In the genomic region with DNA sequence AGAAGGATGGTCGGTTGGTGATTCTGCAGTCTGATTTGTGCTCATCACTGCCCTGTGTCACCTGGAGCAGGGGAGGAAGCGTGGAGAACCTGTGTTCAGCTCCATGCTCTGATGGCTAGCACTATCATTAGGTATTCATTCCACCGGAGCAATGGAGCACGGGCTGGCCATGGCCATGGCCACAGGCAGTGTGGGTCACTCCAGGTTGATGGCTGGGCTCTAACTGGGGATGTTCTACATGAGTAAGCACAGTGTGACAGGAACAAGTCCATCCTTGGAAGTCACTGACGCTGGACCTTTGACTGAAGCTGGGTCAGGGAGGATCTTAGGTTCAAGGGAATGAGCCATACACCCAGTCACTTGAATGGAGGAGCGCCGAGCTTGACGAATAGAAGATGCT, we compare ENCODE assay signal across 23 mouse cellular contexts.
DNase-seq lines count a peak whose midpoint lies in the region; ATAC-seq and TF ChIP-seq lines count a peak whose summit lies in the region.
"Had no signal": no experiment of that assay in that cellular context is flagged by ENCODE, and none has a peak within 500 bp of the region (broad histone marks: within the 10 kb centered on the region; RNA-seq: fewer than 3 reads in every experiment).

No protein-coding gene starts in this region.

- H3K27ac ChIP-seq in kidney, adult 2 months (ENCODE audit: insufficient read depth, low read depth, low read length), result no peak overlapping the region
- no peak overlapping the region for H3K27ac ChIP-seq in kidney, embryonic 15.5 days
- H3K27ac ChIP-seq in heart, embryonic 10.5 days, result no peak overlapping the region
- H3K27ac ChIP-seq: embryonic facial prominence, embryonic 15.5 days; forebrain, embryonic 10.5 days; gastrocnemius, adult 2 months; heart, embryonic 15.5 days; hindbrain, embryonic 13.5 days had no signal

- H3K27me3 ChIP-seq in kidney, adult 2 months (replicated peaks; ENCODE audit: control insufficient read depth, insufficient read depth, low read length), result no peaks in the 10 kb centered on the region
- peaks cover 44% of the 10 kb centered on the region for H3K27me3 ChIP-seq in kidney, embryonic 15.5 days
- H3K27me3 ChIP-seq in heart, embryonic 10.5 days (ENCODE audit: insufficient read depth, poor library complexity, severe bottlenecking), result no peaks in the 10 kb centered on the region
- H3K27me3 ChIP-seq: CH12.LX; embryonic facial prominence, embryonic 15.5 days; heart, embryonic 15.5 days; Patski had no signal

- no peaks in the 10 kb centered on the region for H3K36me3 ChIP-seq in kidney, adult 2 months (ENCODE audit: control insufficient read depth, insufficient read depth, low read length)
- H3K36me3 ChIP-seq in kidney, embryonic 15.5 days, result no peaks in the 10 kb centered on the region
- no peaks in the 10 kb centered on the region for H3K36me3 ChIP-seq in heart, embryonic 10.5 days
- H3K36me3 ChIP-seq: embryonic facial prominence, embryonic 15.5 days; forebrain, embryonic 10.5 days; heart, embryonic 15.5 days; hindbrain, embryonic 13.5 days had no signal

- H3K4me3 ChIP-seq in kidney, adult 2 months (ENCODE audit: insufficient read depth, low read depth, low read length), result no peak overlapping the region
- no peak overlapping the region for H3K4me3 ChIP-seq in kidney, embryonic 15.5 days (replicated peaks)
- H3K4me3 ChIP-seq in heart, embryonic 10.5 days, result no peak overlapping the region
- H3K4me3 ChIP-seq: embryonic facial prominence, embryonic 15.5 days; erythroblast, embryonic 14.5 days; forebrain, embryonic 10.5 days; gastrocnemius, adult 2 months; heart, embryonic 15.5 days; hindbrain, embryonic 13.5 days had no signal

- no peaks in the 10 kb centered on the region for H3K4me1 ChIP-seq in kidney, adult 2 months (ENCODE audit: control insufficient read depth, insufficient read depth, low read length)
- peaks cover 37% of the 10 kb centered on the region for H3K4me1 ChIP-seq in kidney, embryonic 15.5 days
- peaks cover 17% of the 10 kb centered on the region; the same call in 1 of the 2 replicates for H3K4me1 ChIP-seq in heart, embryonic 10.5 days

- TF ChIP-seq CTCF in kidney, adult 2 months (conservative IDR thresholded peaks at IDR 0.05; ENCODE audit: insufficient read depth, insufficient read length, low read depth, low read length), result no peak

- peak; percentile 75 for DNase-seq in kidney, adult 2 months
- DNase-seq in kidney, postnatal 14 days, result peak; percentile 52
- no peak for DNase-seq in lung, postnatal 10 days
- no peak for DNase-seq in adrenal gland, postnatal 36 days
- DNase-seq in heart, embryonic 10.5 days (ENCODE audit: low spot score), result no peak
- DNase-seq: adrenal gland, postnatal 14 days; cerebellum, adult 2 months; cerebellum, postnatal 10 days; embryo, embryonic 11 days; gastrocnemius, adult 2 months; gastrocnemius, postnatal 25 days; heart, postnatal 14 days had no signal

- WGBS in kidney, adult 2 months, result 49% methylated on average over 8 of the region's 8 CpGs
- 58% methylated on average over 8 of the region's 8 CpGs for WGBS in kidney, embryonic 15.5 days
- WGBS in heart, embryonic 10.5 days, result 82% methylated on average over 8 of the region's 8 CpGs

- no peak overlapping the region for H3K9ac ChIP-seq in kidney, embryonic 15.5 days
- H3K9ac ChIP-seq: embryonic facial prominence, embryonic 15.5 days; heart, embryonic 15.5 days; hindbrain, embryonic 13.5 days had no signal

- TF ChIP-seq POLR2A in kidney, adult 2 months (IDR thresholded peaks at IDR 0.05; ENCODE audit: low read depth, low read length), result no peak

- ATAC-seq in kidney, embryonic 15.5 days (replicated peaks; ENCODE audit: low FRiP score), result peak; percentile 91
- no peak for ATAC-seq in monocyte, adult 5-6 weeks (replicated peaks; ENCODE audit: insufficient number of reproducible peaks, low FRiP score, low TSS enrichment, poor library complexity, severe bottlenecking)
- ATAC-seq: activated CD4-positive, CD25-positive, alpha-beta regulatory T cell, adult 4 months; forebrain, embryonic 14.5 days; Patski had no signal

- H3K4me2 ChIP-seq in kidney, embryonic 15.5 days, result no peak overlapping the region
- H3K4me2 ChIP-seq: embryonic facial prominence, embryonic 15.5 days; heart, embryonic 15.5 days; hindbrain, embryonic 13.5 days had no signal

- no peaks in the 10 kb centered on the region for H3K9me3 ChIP-seq in kidney, embryonic 15.5 days (replicated peaks)
- H3K9me3 ChIP-seq in heart, embryonic 10.5 days, result no peaks in the 10 kb centered on the region
- H3K9me3 ChIP-seq: embryonic facial prominence, embryonic 15.5 days; forebrain, embryonic 10.5 days; heart, embryonic 15.5 days; hindbrain, embryonic 13.5 days had no signal

Comparison
In these comparisons a context has a peak if more than half of its experiments do, and no peak if none do; other contexts are left out.
1. DNase-seq: peak in kidney, adult 2 months (single experiment) and kidney, postnatal 14 days (single experiment); none in lung, postnatal 10 days (single experiment), adrenal gland, postnatal 36 days (0 of 2) and heart, embryonic 10.5 days (single experiment).